Mouse (Mus musculus) limb, embryonic 15.5 days (tissue): ENCODE measurements around the gene Jund. TPM values are rescaled to one million over a fixed set of nuclear protein-coding genes. Genes with fewer than 3 reads are reported as not detected.

Experiments
- ATAC-seq: fragments of 200-750 bp; cut with Nextera tagmentation; 2 replicates; pipeline ENCODE4 v1.8.0; 2017; ENCODE audit warnings: low read depth, moderate TSS enrichment; ENCODE audit not compliant: insufficient number of reproducible peaks, low FRiP score, low TSS enrichment
- H3K27ac ChIP-seq: fragments of 300-500 bp; sonication (generic); 2 replicates; pipeline ENCODE4 v1.5.1; 2015; ENCODE audit warnings: moderate library complexity, mild to moderate bottlenecking, inconsistent platforms
- H3K27me3 ChIP-seq: fragments of 300-500 bp; sonication (generic); 2 replicates; pipeline ENCODE4 v1.6.1; 2015; ENCODE audit warnings: inconsistent platforms
- H3K36me3 ChIP-seq: fragments of 300-500 bp; sonication (generic); 2 replicates; pipeline ENCODE4 v1.6.1; 2015; ENCODE audit warnings: inconsistent platforms
- H3K4me1 ChIP-seq: fragments of 300-500 bp; sonication (generic); 2 replicates; pipeline ENCODE4 v1.6.1; 2015; ENCODE audit warnings: inconsistent platforms
- H3K4me2 ChIP-seq: fragments of 300-500 bp; sonication (generic); 2 replicates; pipeline ENCODE4 v1.6.1; 2015; ENCODE audit warnings: mild to moderate bottlenecking, inconsistent platforms
- H3K4me3 ChIP-seq: fragments of 300-500 bp; sonication (generic); 2 replicates; pipeline ENCODE4 v1.5.1; 2015; ENCODE audit warnings: mild to moderate bottlenecking, inconsistent platforms
- H3K9ac ChIP-seq: fragments of 300-500 bp; sonication (generic); 2 replicates; pipeline ENCODE4 v1.6.1; 2015; ENCODE audit warnings: inconsistent platforms
- H3K9me3 ChIP-seq: fragments of 300-500 bp; sonication (generic); 2 replicates; pipeline ENCODE4 v1.6.1; 2016; ENCODE audit warnings: inconsistent platforms
- WGBS: fragments of 180-500 bp; shearing (Covaris S2); methylation state at CpG from one replicate; pipeline ENCODE4 v1.1.7; 2015; 5-methylcytosine and 5-hydroxymethylcytosine counted together
- polyA plus RNA-seq: library from polyadenylated mRNA; unstranded; fragments of >200 nt; fragmentation: Nextera tagmentation; extraction: Ambion mirVana; gene quantifications from 2 replicates; pipeline ENCODE4 v1.2.1, GENCODE M21; 2015

Gene Jund
- polyA plus RNA-seq, 1 experiment from 2014 or later = 81.5 TPM

DNA sequence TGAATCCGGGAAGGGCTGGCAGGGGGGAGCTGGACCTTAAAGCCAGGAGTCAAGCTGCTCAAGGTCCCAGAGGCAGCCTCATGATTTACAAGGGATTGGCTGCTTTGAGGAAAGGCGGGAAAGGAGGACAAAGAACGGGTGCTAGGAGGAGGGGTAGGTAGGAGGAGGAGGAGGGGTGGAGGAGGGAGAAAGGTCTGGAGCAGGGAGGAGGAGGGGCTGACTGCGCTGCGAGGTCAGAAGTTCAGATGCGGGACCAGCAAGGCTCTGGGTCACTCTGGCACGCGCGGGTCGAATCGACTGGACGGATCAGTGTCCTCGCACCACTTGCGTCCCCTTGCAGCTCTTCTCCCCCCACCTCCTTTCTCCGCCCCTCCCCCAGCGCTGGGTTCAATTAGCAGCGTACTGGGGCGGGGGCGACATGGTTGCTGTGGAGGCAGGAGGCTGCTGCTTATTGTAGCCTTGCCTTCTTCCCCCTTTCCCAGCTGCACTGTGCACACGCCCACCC lies 7.0 kb upstream of the Jund start:
- H3K9ac ChIP-seq = 0 out of 2 replicates have a peak overlapping the region, but pooled peaks have one; percentile 23
- peak overlapping the region; percentile 35 for H3K4me3 ChIP-seq
- 0 out of 2 replicates have a peak, but pooled peaks have one; percentile 43 for ATAC-seq
- H3K27me3 ChIP-seq = no peaks in the 10 kb centered on the region
- H3K4me1 ChIP-seq = peaks cover 65% of the 10 kb centered on the region
- no peaks in the 10 kb centered on the region for H3K36me3 ChIP-seq
- H3K4me2 ChIP-seq = peak overlapping the region; percentile 59
- 1% methylated on average over 18 of the region's 20 CpGs for WGBS
- H3K27ac ChIP-seq = peak overlapping the region; percentile 64
- no peaks in the 10 kb centered on the region for H3K9me3 ChIP-seq

GRCm38 (mm10) chr8:70693636-70694035 lies 5.1 kb upstream of the Jund start:
- no peak overlapping the region for H3K9ac ChIP-seq
- no peaks in the 10 kb centered on the region for H3K36me3 ChIP-seq
- no peaks in the 10 kb centered on the region for H3K9me3 ChIP-seq
- no peak overlapping the region for H3K4me3 ChIP-seq
- peaks cover 67% of the 10 kb centered on the region for H3K4me1 ChIP-seq
- ATAC-seq = no peak
- no peaks in the 10 kb centered on the region for H3K27me3 ChIP-seq
- no peak overlapping the region for H3K4me2 ChIP-seq
- H3K27ac ChIP-seq = 0 out of 2 replicates have a peak overlapping the region, but pooled peaks have one; percentile 27
- WGBS = 66% methylated on average over 5 of the region's 5 CpGs

GRCm38 (mm10) chr8:70695318-70696018 lies 3.3 kb upstream of the Jund start:
- Histone ChIP-seq H3K4me1 (peaks cover 58% of the 10 kb centered on the region), H3K4me2 (peak overlapping the region; percentile 54), H3K9ac (no peak overlapping the region), H3K9me3 (no peaks in the 10 kb centered on the region), H3K36me3 (no peaks in the 10 kb centered on the region), H3K27ac (peak overlapping the region; percentile 98), H3K4me3 (no peak overlapping the region), H3K27me3 (no peaks in the 10 kb centered on the region)
- ATAC-seq = no peak
- WGBS = 19% methylated on average over 32 of the region's 32 CpGs

DNA sequence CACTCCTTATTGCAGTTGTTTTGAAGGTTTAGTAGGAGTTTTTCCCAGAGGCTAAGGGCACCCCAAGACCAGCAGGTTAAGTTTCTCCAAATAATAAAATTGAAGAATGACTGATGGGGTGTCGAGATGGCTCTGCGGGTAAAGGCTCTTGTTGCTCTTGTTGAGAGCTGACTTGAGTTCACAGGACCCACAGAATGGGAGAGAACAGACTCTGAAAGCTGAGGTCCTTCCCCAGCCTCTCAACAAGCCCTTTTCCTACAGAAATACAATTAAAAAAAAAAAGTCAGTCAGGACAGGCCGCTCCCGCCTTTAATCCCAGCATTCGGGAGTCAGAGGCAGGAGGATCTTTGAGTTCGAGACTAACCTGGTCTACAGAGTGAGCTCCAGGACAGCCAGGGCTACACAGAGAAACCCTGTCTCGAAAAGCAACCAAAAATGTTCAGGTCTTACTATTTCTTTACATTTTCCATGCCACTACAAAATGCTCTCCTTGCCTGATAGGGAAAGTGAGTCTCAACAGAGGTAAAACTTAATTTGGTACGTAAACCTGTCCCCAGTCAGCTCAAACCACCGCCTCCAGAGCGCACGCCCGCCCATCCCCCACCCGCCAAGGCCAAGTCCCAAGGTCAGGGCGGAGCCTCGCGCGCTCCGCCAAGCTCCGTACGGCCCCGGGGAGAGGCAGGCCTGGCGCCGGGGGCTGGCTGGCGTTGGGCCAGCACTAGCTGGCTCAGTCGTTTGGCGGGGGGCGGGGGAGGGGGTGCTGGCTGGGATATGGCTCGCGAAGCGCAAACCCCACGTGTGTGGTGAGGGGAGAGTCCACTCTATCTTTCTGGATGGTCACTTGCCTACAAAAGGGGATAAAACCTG lies 2.5 kb upstream of the Jund start:
- H3K9ac ChIP-seq = 0 out of 2 replicates have a peak overlapping the region, but pooled peaks have one; percentile 17
- H3K4me2 ChIP-seq = peak overlapping the region; percentile 54
- peaks cover 58% of the 10 kb centered on the region for H3K4me1 ChIP-seq
- peak overlapping the region; percentile 23 for H3K4me3 ChIP-seq
- 5% methylated on average over 31 of the region's 31 CpGs for WGBS
- peak overlapping the region; percentile 98 for H3K27ac ChIP-seq
- no peaks in the 10 kb centered on the region for H3K9me3 ChIP-seq
- H3K27me3 ChIP-seq = no peaks in the 10 kb centered on the region
- H3K36me3 ChIP-seq = no peaks in the 10 kb centered on the region
- no peak for ATAC-seq

DNA sequence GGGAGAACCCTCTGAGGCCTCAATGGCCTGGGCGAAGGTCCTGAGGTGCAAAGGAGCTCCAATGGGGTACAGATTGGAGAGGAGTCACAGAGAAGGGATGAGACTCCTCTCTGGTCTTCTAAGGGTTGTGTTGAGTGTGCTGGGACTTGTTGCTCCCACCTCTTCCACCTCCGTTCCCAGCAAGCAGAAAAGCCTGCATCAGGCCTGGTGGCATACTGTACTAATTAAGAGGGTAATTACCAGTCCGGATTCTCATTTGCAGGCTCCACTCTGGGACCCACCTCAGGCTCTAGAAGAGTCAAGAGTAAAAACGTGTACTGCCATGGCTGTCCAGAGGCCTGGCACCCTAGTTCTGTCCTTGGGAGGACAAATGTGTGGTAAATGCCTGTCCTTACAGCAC lies 1.8 kb upstream of the Jund start:
- ATAC-seq = no peak
- peaks cover 57% of the 10 kb centered on the region for H3K4me1 ChIP-seq

DNA sequence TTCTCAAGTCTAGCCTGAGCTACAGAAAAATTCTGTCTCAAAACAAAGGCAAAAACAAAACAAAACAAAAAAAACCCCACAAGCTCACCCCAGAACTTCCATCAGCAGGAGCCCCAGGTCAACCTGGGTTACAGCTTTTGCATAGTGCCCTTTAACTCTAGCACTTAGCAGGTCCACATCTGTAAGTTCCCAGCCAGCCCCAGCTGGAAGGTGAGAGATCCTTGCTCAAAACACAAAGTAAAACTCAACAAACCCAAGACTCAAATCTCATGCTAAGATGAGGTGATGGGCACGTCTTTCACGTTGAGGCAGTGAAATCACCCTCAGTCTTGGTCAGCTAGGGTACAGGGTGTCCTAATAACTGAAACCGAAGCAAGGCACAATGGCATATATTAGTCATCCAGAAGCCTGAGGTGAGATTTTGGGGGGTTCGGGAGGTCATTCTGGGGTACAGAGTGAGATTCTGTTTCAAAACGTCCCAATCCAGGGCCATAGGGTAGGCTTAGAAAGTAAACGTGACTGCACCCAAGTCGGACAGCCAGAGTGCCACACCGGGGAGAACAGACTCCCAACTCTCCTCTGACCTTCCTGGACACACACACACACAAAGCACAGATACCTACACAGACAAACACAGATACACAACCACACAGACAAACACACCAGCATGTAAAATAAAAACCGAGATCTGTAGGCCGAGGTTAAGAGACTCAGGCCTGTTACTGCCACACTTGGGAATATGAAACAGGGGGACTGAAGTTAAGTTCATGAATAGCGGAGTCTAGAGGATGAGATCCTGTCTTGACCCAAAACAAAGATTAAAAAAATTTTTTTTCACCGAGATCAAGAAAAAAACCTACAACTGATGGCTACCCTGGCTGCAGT lies 1.1 kb upstream of the Jund start:
- WGBS = 63% methylated on average over 12 of the region's 12 CpGs
- 0 out of 2 replicates have a peak, but pooled peaks cover 5% of the 10 kb centered on the region for H3K36me3 ChIP-seq
- H3K4me3 ChIP-seq = peak overlapping the region; percentile 71
- no peaks in the 10 kb centered on the region for H3K9me3 ChIP-seq
- H3K27ac ChIP-seq = peak overlapping the region; percentile 98
- H3K4me1 ChIP-seq = peaks cover 57% of the 10 kb centered on the region
- no peak for ATAC-seq
- H3K27me3 ChIP-seq = no peaks in the 10 kb centered on the region
- no peak overlapping the region for H3K9ac ChIP-seq
- peak overlapping the region; percentile 53 for H3K4me2 ChIP-seq

More for the DNA sequence above, 1.8 kb upstream of the Jund start:
- H3K36me3 ChIP-seq = 0 out of 2 replicates have a peak, but pooled peaks cover 5% of the 10 kb centered on the region
- no peaks in the 10 kb centered on the region for H3K27me3 ChIP-seq
- no peaks in the 10 kb centered on the region for H3K9me3 ChIP-seq
- WGBS = 23% methylated on average over 4 of the region's 4 CpGs
- H3K9ac ChIP-seq = no peak overlapping the region
- H3K27ac ChIP-seq = peak overlapping the region; percentile 98
- H3K4me3 ChIP-seq = peak overlapping the region; percentile 23; the same call in 1 of the 2 replicates
- H3K4me2 ChIP-seq = peak overlapping the region; percentile 54

DNA sequence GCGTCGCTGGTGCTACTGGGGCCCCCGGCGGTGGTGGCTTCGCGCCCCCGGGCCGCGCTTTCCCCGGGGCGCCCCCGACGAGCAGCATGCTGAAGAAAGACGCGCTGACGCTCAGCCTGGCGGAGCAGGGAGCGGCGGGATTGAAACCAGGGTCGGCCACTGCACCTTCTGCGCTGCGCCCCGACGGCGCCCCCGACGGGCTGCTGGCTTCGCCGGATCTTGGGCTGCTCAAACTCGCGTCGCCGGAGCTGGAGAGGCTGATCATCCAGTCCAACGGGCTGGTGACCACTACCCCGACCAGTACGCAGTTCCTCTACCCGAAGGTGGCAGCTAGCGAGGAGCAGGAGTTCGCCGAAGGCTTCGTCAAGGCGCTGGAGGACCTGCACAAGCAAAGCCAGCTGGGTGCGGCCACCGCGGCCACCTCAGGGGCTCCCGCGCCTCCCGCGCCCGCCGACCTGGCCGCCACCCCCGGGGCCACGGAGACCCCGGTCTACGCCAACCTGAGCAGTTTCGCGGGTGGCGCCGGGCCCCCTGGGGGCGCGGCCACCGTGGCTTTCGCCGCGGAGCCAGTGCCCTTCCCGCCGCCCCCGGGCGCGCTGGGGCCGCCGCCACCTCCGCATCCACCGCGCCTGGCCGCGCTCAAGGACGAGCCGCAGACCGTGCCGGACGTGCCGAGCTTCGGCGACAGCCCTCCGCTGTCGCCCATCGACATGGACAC lies 526 bp downstream of the Jund start:
- WGBS = under 1% methylated on average over 87 of the region's 89 CpGs
- peak; percentile 5; the same call in 1 of the 2 replicates for ATAC-seq
- Histone ChIP-seq H3K4me3 (peak overlapping the region; percentile 71), H3K9me3 (no peaks in the 10 kb centered on the region), H3K9ac (peak overlapping the region; percentile 98), H3K4me2 (peak overlapping the region; percentile 53), H3K27ac (peak overlapping the region; percentile 98), H3K36me3 (0 out of 2 replicates have a peak, but pooled peaks cover 5% of the 10 kb centered on the region), H3K4me1 (peaks cover 55% of the 10 kb centered on the region), H3K27me3 (no peaks in the 10 kb centered on the region)

GRCm38 (mm10) chr8:70699834-70700554 lies 1.2 kb downstream of the Jund start:
- H3K4me1 ChIP-seq = peaks cover 52% of the 10 kb centered on the region

GRCm38 (mm10) chr8:70700555-70700922 lies 1.8 kb downstream of the Jund start:
- WGBS = 0% methylated on average over 17 of the region's 20 CpGs
- no peak for ATAC-seq
- peak overlapping the region; percentile 53 for H3K4me2 ChIP-seq
- 0 out of 2 replicates have a peak overlapping the region, but pooled peaks have one; percentile 21 for H3K9ac ChIP-seq
- peak overlapping the region; percentile 71 for H3K4me3 ChIP-seq
- no peaks in the 10 kb centered on the region for H3K9me3 ChIP-seq
- no peaks in the 10 kb centered on the region for H3K27me3 ChIP-seq
- H3K27ac ChIP-seq = peak overlapping the region; percentile 98
- peaks cover 46% of the 10 kb centered on the region for H3K4me1 ChIP-seq
- H3K36me3 ChIP-seq = 0 out of 2 replicates have a peak, but pooled peaks cover 5% of the 10 kb centered on the region

More at GRCm38 (mm10) chr8:70699834-70700554, 1.2 kb downstream of the Jund start:
- under 1% methylated on average over 58 of the region's 59 CpGs for whole genome bisulfite sequencing
- Histone ChIP-seq H3K27ac (peak overlapping the region; percentile 98), H3K4me2 (peak overlapping the region; percentile 53), H3K9me3 (no peaks in the 10 kb centered on the region), H3K9ac (peak overlapping the region; percentile 98), H3K4me3 (peak overlapping the region; percentile 71), H3K27me3 (no peaks in the 10 kb centered on the region), H3K36me3 (0 out of 2 replicates have a peak, but pooled peaks cover 5% of the 10 kb centered on the region)
- ATAC-seq = no peak
